Mouse (Mus musculus): Measurements from ENCODE around the gene Naglu.

GRCm38 (mm10) chr11:101027121-101027520 lies 42.7 kb upstream of the Naglu start:
- TF ChIP-seq TAL1 (IDR thresholded peaks at IDR 0.05; ENCODE audit: low read length) (no peak), GATA1 (IDR thresholded peaks at IDR 0.05; ENCODE audit: low read length) (no peak)

All from erythroblast, embryonic 14.5 days (primary cell).